Mouse (Mus musculus): ENCODE measurements around the gene Mrps6. TPM values are rescaled to one million over a fixed set of nuclear protein-coding genes. Genes with fewer than 3 reads are reported as not detected.

Gene Mrps6
- polyA plus RNA-seq, 1 experiment from 2014 or later, result 72.9 TPM

- Histone ChIP-seq H3K4me1 (ENCODE audit: control insufficient read depth, insufficient read depth, low read length) (no peaks in the 10 kb centered on the region), H3K9me3 (replicated peaks; ENCODE audit: control insufficient read depth, low read length) (no peaks in the 10 kb centered on the region), H3K27me3 (ENCODE audit: control insufficient read depth, insufficient read depth, low read length) (no peaks in the 10 kb centered on the region), H3K27ac (ENCODE audit: low read length) (no peak overlapping the region), H3K36me3 (ENCODE audit: control insufficient read depth, insufficient read depth, low read length) (no peaks in the 10 kb centered on the region), H3K4me3 (replicated peaks; ENCODE audit: low read length) (no peak overlapping the region), H3K4me2 (ENCODE audit: low read depth, low read length) (no peak overlapping the region), H3K9ac (ENCODE audit: low read length) (no peak overlapping the region)
- ATAC-seq (ENCODE audit: insufficient read depth, low FRiP score), result no peak
- WGBS, result 72% methylated on average over 3 of the region's 3 CpGs
Measured at GRCm38 (mm10) chr16:92105631-92106030, 47.6 kb downstream of the Mrps6 start.

GRCm38 (mm10) chr16:92107346-92107745 lies 49.3 kb downstream of the Mrps6 start:
- H3K4me2 ChIP-seq (ENCODE audit: low read depth, low read length), result no peak overlapping the region
- no peaks in the 10 kb centered on the region for H3K4me1 ChIP-seq (ENCODE audit: control insufficient read depth, insufficient read depth, low read length)
- H3K9me3 ChIP-seq (replicated peaks; ENCODE audit: control insufficient read depth, low read length), result no peaks in the 10 kb centered on the region
- ATAC-seq (ENCODE audit: insufficient read depth, low FRiP score), result no peak
- H3K9ac ChIP-seq (ENCODE audit: low read length), result no peak overlapping the region
- 89% methylated on average over 5 of the region's 5 CpGs for WGBS
- no peak overlapping the region for H3K4me3 ChIP-seq (replicated peaks; ENCODE audit: low read length)
- H3K27me3 ChIP-seq (ENCODE audit: control insufficient read depth, insufficient read depth, low read length), result no peaks in the 10 kb centered on the region
- no peak overlapping the region for H3K27ac ChIP-seq (ENCODE audit: low read length)
- H3K36me3 ChIP-seq (ENCODE audit: control insufficient read depth, insufficient read depth, low read length), result no peaks in the 10 kb centered on the region

- H3K4me2 ChIP-seq (ENCODE audit: low read depth, low read length), result no peak overlapping the region
- no peaks in the 10 kb centered on the region for H3K4me1 ChIP-seq (ENCODE audit: control insufficient read depth, insufficient read depth, low read length)
- no peak overlapping the region for H3K4me3 ChIP-seq (replicated peaks; ENCODE audit: low read length)
- no peak for ATAC-seq (ENCODE audit: insufficient read depth, low FRiP score)
- H3K27ac ChIP-seq (ENCODE audit: low read length), result no peak overlapping the region; the same call in 1 of the 2 replicates
- no peaks in the 10 kb centered on the region for H3K27me3 ChIP-seq (ENCODE audit: control insufficient read depth, insufficient read depth, low read length)
- no peak overlapping the region for H3K9ac ChIP-seq (ENCODE audit: low read length)
- no peaks in the 10 kb centered on the region for H3K9me3 ChIP-seq (replicated peaks; ENCODE audit: control insufficient read depth, low read length)
- no peaks in the 10 kb centered on the region for H3K36me3 ChIP-seq (ENCODE audit: control insufficient read depth, insufficient read depth, low read length)
- WGBS, result 64% methylated on average over 5 of the region's 5 CpGs
Measured at GRCm38 (mm10) chr16:92114706-92115241, 56.7 kb downstream of the Mrps6 start.

- no peak overlapping the region for H3K4me3 ChIP-seq (replicated peaks; ENCODE audit: low read length)
- H3K9ac ChIP-seq (ENCODE audit: low read length), result no peak overlapping the region; the same call in 1 of the 2 replicates
- H3K27me3 ChIP-seq (ENCODE audit: control insufficient read depth, insufficient read depth, low read length), result no peaks in the 10 kb centered on the region
- H3K4me1 ChIP-seq (ENCODE audit: control insufficient read depth, insufficient read depth, low read length), result no peaks in the 10 kb centered on the region
- H3K4me2 ChIP-seq (ENCODE audit: low read depth, low read length), result peak overlapping the region; percentile 9; the same call in 1 of the 2 replicates
- no peaks in the 10 kb centered on the region for H3K36me3 ChIP-seq (ENCODE audit: control insufficient read depth, insufficient read depth, low read length)
- ATAC-seq (ENCODE audit: insufficient read depth, low FRiP score), result no peak
- WGBS, result 34% methylated on average over 20 of the region's 20 CpGs
- no peak overlapping the region for H3K27ac ChIP-seq (ENCODE audit: low read length)
- H3K9me3 ChIP-seq (replicated peaks; ENCODE audit: control insufficient read depth, low read length), result no peaks in the 10 kb centered on the region
Measured at GRCm38 (mm10) chr16:92115611-92116421, 57.7 kb downstream of the Mrps6 start.

- H3K4me2 ChIP-seq (ENCODE audit: low read depth, low read length), result no peak overlapping the region
- H3K9me3 ChIP-seq (replicated peaks; ENCODE audit: control insufficient read depth, low read length), result no peaks in the 10 kb centered on the region
- H3K4me1 ChIP-seq (ENCODE audit: control insufficient read depth, insufficient read depth, low read length), result no peaks in the 10 kb centered on the region
- H3K9ac ChIP-seq (ENCODE audit: low read length), result no peak overlapping the region
- 72% methylated on average over 9 of the region's 9 CpGs for WGBS
- H3K4me3 ChIP-seq (replicated peaks; ENCODE audit: low read length), result no peak overlapping the region
- H3K27me3 ChIP-seq (ENCODE audit: control insufficient read depth, insufficient read depth, low read length), result no peaks in the 10 kb centered on the region
- no peak overlapping the region for H3K27ac ChIP-seq (ENCODE audit: low read length)
- H3K36me3 ChIP-seq (ENCODE audit: control insufficient read depth, insufficient read depth, low read length), result no peaks in the 10 kb centered on the region
- ATAC-seq (ENCODE audit: insufficient read depth, low FRiP score), result no peak
Measured at GRCm38 (mm10) chr16:92117337-92118209, 59.5 kb downstream of the Mrps6 start.

GRCm38 (mm10) chr16:92119013-92119515 lies 61.0 kb downstream of the Mrps6 start:
- no peak overlapping the region for H3K27ac ChIP-seq (ENCODE audit: low read length)
- H3K36me3 ChIP-seq (ENCODE audit: control insufficient read depth, insufficient read depth, low read length), result no peaks in the 10 kb centered on the region
- no peaks in the 10 kb centered on the region for H3K9me3 ChIP-seq (replicated peaks; ENCODE audit: control insufficient read depth, low read length)
- 58% methylated on average over 13 of the region's 13 CpGs for WGBS
- H3K9ac ChIP-seq (ENCODE audit: low read length), result no peak overlapping the region
- no peak overlapping the region for H3K4me2 ChIP-seq (ENCODE audit: low read depth, low read length)
- ATAC-seq (ENCODE audit: insufficient read depth, low FRiP score), result no peak
- H3K4me3 ChIP-seq (replicated peaks; ENCODE audit: low read length), result no peak overlapping the region
- no peaks in the 10 kb centered on the region for H3K4me1 ChIP-seq (ENCODE audit: control insufficient read depth, insufficient read depth, low read length)
- H3K27me3 ChIP-seq (ENCODE audit: control insufficient read depth, insufficient read depth, low read length), result no peaks in the 10 kb centered on the region

- no peaks in the 10 kb centered on the region for H3K27me3 ChIP-seq (ENCODE audit: control insufficient read depth, insufficient read depth, low read length)
- no peak for ATAC-seq (ENCODE audit: insufficient read depth, low FRiP score)
- no peak overlapping the region for H3K27ac ChIP-seq (ENCODE audit: low read length)
- peaks cover 6% of the 10 kb centered on the region; the same call in 1 of the 2 replicates for H3K9me3 ChIP-seq (replicated peaks; ENCODE audit: control insufficient read depth, low read length)
- no peak overlapping the region for H3K9ac ChIP-seq (ENCODE audit: low read length)
- no peaks in the 10 kb centered on the region for H3K4me1 ChIP-seq (ENCODE audit: control insufficient read depth, insufficient read depth, low read length)
- H3K4me3 ChIP-seq (replicated peaks; ENCODE audit: low read length), result no peak overlapping the region
- WGBS, result 76% methylated on average over 17 of the region's 17 CpGs
- no peaks in the 10 kb centered on the region for H3K36me3 ChIP-seq (ENCODE audit: control insufficient read depth, insufficient read depth, low read length)
- no peak overlapping the region for H3K4me2 ChIP-seq (ENCODE audit: low read depth, low read length)
Measured at GRCm38 (mm10) chr16:92120899-92121531, 62.9 kb downstream of the Mrps6 start.

- Histone ChIP-seq H3K9me3 (replicated peaks; ENCODE audit: control insufficient read depth, low read length) (peaks cover 6% of the 10 kb centered on the region; the same call in 1 of the 2 replicates), H3K27me3 (ENCODE audit: control insufficient read depth, insufficient read depth, low read length) (no peaks in the 10 kb centered on the region), H3K27ac (ENCODE audit: low read length) (no peak overlapping the region), H3K4me3 (replicated peaks; ENCODE audit: low read length) (no peak overlapping the region), H3K36me3 (ENCODE audit: control insufficient read depth, insufficient read depth, low read length) (no peaks in the 10 kb centered on the region), H3K4me1 (ENCODE audit: control insufficient read depth, insufficient read depth, low read length) (no peaks in the 10 kb centered on the region), H3K9ac (ENCODE audit: low read length) (no peak overlapping the region), H3K4me2 (ENCODE audit: low read depth, low read length) (no peak overlapping the region)
- ATAC-seq (ENCODE audit: insufficient read depth, low FRiP score), result no peak
- 47% methylated on average over 4 of the region's 4 CpGs for WGBS
Measured at GRCm38 (mm10) chr16:92127226-92127625, 69.2 kb downstream of the Mrps6 start.
